Mouse (Mus musculus) midbrain, embryonic 14.5 days (tissue): Measurements from ENCODE around the gene Vamp8. TPM values are rescaled to one million over a fixed set of nuclear protein-coding genes. Genes with fewer than 3 reads are reported as not detected.

Experiments used
- ATAC-seq: fragments of 200-750 bp; cut with Nextera tagmentation; 2 replicates; pipeline ENCODE4 v1.8.0; 2017; ENCODE audit warnings: moderate number of reproducible peaks, moderate library complexity; ENCODE audit not compliant: low FRiP score, low TSS enrichment
- DNase-seq: peaks from one replicate; pipeline ENCODE4 v3.0.0-alpha.2; 2015
- H3K27ac ChIP-seq: fragments of 300-500 bp; sonication (generic); replicated peaks from 2 replicates; pipeline ENCODE4 v1.5.1; 2014; ENCODE audit warnings: mild to moderate bottlenecking, low read depth, low read length, moderate library complexity
- H3K27me3 ChIP-seq: fragments of 300-500 bp; sonication (generic); 2 replicates; pipeline ENCODE4 v1.6.1; 2014; ENCODE audit warnings: low read length, control low read depth, mixed read lengths; ENCODE audit not compliant: control insufficient read depth, insufficient read depth
- H3K36me3 ChIP-seq: fragments of 300-500 bp; sonication (generic); 2 replicates; pipeline ENCODE4 v1.6.1; 2014; ENCODE audit warnings: low read length, control low read depth; ENCODE audit not compliant: control insufficient read depth, insufficient read depth
- H3K4me1 ChIP-seq: fragments of 300-500 bp; sonication (generic); 2 replicates; pipeline ENCODE4 v1.6.1; 2014; ENCODE audit warnings: mild to moderate bottlenecking, antibody characterized with exemption, low read length, control low read depth; ENCODE audit not compliant: control insufficient read depth, insufficient read depth
- H3K4me2 ChIP-seq: fragments of 300-500 bp; sonication (generic); 2 replicates; pipeline ENCODE4 v1.6.1; 2014; ENCODE audit warnings: mild to moderate bottlenecking, low read length, moderate library complexity
- H3K4me3 ChIP-seq: fragments of 300-500 bp; sonication (generic); replicated peaks from 2 replicates; pipeline ENCODE4 v1.5.1; 2014; ENCODE audit warnings: low read depth, low read length
- H3K9ac ChIP-seq: fragments of 300-500 bp; sonication (generic); replicated peaks from 2 replicates; pipeline ENCODE4 v1.6.1; 2014; ENCODE audit warnings: mild to moderate bottlenecking, low read length, moderate library complexity
- H3K9me3 ChIP-seq: fragments of 300-500 bp; sonication (generic); 2 replicates; pipeline ENCODE4 v1.6.1; 2016; ENCODE audit warnings: low read length, control low read depth, mixed read lengths; ENCODE audit not compliant: control insufficient read depth
- WGBS: fragments of 180-500 bp; shearing (Covaris S2); extraction: QIAGEN DNeasy Blood & Tissue Kit; methylation state at CpG from one replicate; pipeline ENCODE4 v1.1.7; 2014; 5-methylcytosine and 5-hydroxymethylcytosine counted together
- polyA plus RNA-seq: library from polyadenylated mRNA; unstranded; fragments of >200 nt; fragmentation: Nextera tagmentation; extraction: Ambion mirVana; gene quantifications from 2 replicates; pipeline ENCODE4 v1.2.1, GENCODE M21; 2014

The Vamp8 gene
- polyA plus RNA-seq, 1 experiment from 2014 or later: 16.9 TPM

DNA sequence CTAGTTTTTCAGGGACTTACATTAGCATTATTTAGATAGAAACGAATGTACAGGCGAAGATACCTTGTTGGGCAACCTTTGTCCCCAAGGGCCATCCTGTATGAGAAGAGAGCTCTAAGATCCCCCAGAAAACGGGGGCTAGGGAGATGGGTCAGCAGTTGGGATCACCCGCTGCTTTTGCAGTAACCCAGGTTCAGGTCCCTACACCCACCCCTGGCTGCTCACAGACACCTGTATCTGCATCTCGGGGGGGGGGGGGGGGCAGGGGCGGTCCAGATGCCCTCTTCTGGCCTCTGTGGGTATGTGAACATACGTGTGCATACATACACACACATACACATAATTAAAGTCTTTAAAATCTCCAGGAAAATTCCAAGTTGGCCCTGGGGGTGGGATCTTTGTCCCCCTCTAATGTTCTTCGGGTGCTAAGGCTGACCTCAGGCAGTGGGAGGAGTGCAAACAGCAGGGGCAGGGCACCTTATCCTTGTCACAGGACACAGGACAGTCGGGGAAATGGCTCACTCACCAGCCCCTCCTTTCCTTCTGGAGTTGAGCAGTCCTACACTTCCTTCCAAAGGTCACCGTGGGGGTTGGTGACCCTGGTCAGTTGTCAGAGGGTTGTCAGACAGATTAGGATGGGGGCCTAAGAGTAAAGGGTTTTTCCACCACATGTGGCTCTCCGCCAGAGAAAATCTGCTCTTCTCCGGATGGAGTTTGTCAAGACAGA lies 455 bp upstream of the Vamp8 start:
- Histone ChIP-seq H3K36me3 (no peaks in the 10 kb centered on the region), H3K4me1 (0 out of 2 replicates have a peak, but pooled peaks cover 9% of the 10 kb centered on the region), H3K27ac (no peak overlapping the region), H3K27me3 (peaks cover 16% of the 10 kb centered on the region; the same call in 1 of the 2 replicates), H3K9me3 (no peaks in the 10 kb centered on the region), H3K4me3 (peak overlapping the region; percentile 25), H3K4me2 (peak overlapping the region; percentile 52), H3K9ac (no peak overlapping the region)
- peak; percentile 13 for DNase-seq
- WGBS: 18% methylated on average over 12 of the region's 12 CpGs
- no peak for ATAC-seq

DNA sequence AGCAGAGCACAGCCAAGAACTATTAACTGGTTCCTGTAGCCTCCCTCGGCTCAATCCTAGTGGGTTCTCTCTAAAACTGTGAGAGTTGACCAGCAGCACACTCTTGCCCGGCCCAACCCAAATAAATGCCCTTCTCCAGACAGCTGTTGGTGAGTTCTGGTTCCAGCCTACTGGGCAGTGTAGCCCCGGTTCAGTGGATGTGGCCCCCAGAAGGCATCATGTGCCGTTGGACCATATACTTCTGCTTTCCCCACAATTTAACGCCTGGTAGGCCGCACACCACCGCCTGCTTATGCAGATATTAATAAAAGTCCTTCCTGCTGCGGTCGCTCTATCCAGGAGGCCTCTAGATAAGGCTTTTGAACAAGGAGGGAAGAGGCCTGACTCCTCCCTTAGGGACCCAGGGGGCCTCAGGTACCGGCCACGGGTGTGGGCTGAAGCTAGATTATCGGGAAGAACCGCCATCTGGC lies 997 bp downstream of the Vamp8 start:
- Histone ChIP-seq H3K27me3 (peaks cover 16% of the 10 kb centered on the region; the same call in 1 of the 2 replicates), H3K4me1 (0 out of 2 replicates have a peak, but pooled peaks cover 9% of the 10 kb centered on the region), H3K9ac (peak overlapping the region; percentile 34; the same call in 1 of the 2 replicates), H3K27ac (no peak overlapping the region), H3K36me3 (no peaks in the 10 kb centered on the region), H3K4me3 (peak overlapping the region; percentile 25; the same call in 1 of the 2 replicates), H3K4me2 (peak overlapping the region; percentile 52), H3K9me3 (no peaks in the 10 kb centered on the region)
- ATAC-seq (no peak), DNase-seq (no peak)
- 39% methylated on average over 13 of the region's 13 CpGs for WGBS

DNA sequence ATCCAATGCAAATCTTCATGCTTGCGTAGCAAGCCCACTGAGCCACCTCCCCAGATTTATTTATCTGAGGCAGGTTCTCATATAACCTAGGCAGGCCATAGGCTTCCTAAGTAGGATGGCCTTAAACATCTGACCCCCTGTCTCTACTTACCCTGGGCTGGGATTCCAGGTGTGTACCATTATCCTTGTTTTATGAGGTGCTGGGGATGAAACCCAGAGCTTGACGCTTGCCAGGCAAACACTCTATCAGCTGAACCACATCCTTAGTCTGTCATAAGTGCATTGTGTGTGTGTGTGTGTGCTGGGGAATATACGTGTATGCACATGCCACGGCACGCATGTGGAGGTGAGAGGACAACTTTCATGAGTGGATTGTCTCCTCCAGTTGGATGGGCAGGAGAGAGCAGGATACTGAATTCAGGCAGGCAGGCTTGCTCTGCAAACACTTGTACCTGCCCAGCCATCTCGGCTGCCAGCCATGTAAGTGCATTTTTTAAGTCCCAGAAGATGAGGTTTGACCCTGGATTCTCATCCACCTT lies 1.6 kb downstream of the Vamp8 start:
- Histone ChIP-seq H3K9me3 (no peaks in the 10 kb centered on the region), H3K4me3 (no peak overlapping the region), H3K36me3 (no peaks in the 10 kb centered on the region), H3K27ac (no peak overlapping the region), H3K9ac (no peak overlapping the region), H3K4me1 (0 out of 2 replicates have a peak, but pooled peaks cover 9% of the 10 kb centered on the region), H3K4me2 (no peak overlapping the region), H3K27me3 (peaks cover 16% of the 10 kb centered on the region; the same call in 1 of the 2 replicates)
- no peak for DNase-seq
- no peak for ATAC-seq
- 91% methylated on average over 6 of the region's 6 CpGs for WGBS

DNA sequence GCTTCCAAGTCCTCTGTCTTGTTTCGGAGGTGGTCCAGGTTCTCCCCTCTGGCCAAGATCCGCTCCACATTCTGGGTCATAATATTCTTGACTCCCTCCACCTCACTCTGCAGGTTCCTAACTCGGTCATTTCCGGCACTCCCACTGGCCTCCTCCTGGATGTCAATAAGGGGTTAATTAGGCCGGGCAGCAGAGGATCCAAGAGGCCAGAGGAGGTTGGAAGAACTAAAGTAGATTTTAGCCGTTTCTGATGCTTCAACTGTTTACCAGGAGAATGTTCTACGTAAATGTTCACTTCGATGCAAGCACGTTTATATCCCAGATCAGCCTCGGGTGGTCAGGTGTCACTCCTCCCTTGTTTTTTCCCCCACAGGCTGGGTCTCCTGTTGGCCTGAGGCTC lies 2.2 kb downstream of the Vamp8 start:
- no peak overlapping the region for H3K9ac ChIP-seq
- H3K4me1 ChIP-seq: 0 out of 2 replicates have a peak, but pooled peaks cover 9% of the 10 kb centered on the region
- DNase-seq (no peak), ATAC-seq (no peak)
- H3K9me3 ChIP-seq: no peaks in the 10 kb centered on the region
- no peaks in the 10 kb centered on the region for H3K36me3 ChIP-seq
- no peak overlapping the region for H3K4me2 ChIP-seq
- H3K27me3 ChIP-seq: peaks cover 16% of the 10 kb centered on the region; the same call in 1 of the 2 replicates
- H3K4me3 ChIP-seq: no peak overlapping the region
- H3K27ac ChIP-seq: no peak overlapping the region
- WGBS: 75% methylated on average over 10 of the region's 10 CpGs

DNA sequence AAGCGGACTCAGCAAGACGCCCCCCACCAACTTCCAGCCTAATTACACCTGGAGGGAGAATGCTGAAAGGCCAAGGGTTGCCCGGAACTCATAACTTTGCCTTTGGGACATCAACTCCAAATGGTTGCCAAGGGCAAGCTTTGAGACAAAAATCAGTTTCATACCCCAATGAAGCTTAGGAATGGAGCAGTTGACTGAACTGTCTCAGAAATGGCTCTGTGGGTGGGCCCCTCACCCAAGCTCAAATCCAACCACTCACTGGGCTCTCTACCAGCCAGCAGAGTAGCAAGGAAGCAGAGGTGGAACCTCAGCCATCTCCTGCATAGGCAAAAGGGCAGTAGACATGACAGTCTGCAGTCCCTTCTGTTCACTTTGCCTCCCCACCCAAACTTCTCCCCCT lies 2.7 kb downstream of the Vamp8 start:
- ATAC-seq (no peak), DNase-seq (no peak)
- Histone ChIP-seq H3K4me1 (0 out of 2 replicates have a peak, but pooled peaks cover 9% of the 10 kb centered on the region), H3K9ac (no peak overlapping the region), H3K4me2 (no peak overlapping the region), H3K27me3 (peaks cover 16% of the 10 kb centered on the region; the same call in 1 of the 2 replicates), H3K36me3 (no peaks in the 10 kb centered on the region), H3K9me3 (no peaks in the 10 kb centered on the region), H3K27ac (no peak overlapping the region), H3K4me3 (no peak overlapping the region)
- 78% methylated on average over 3 of the region's 3 CpGs for WGBS

DNA sequence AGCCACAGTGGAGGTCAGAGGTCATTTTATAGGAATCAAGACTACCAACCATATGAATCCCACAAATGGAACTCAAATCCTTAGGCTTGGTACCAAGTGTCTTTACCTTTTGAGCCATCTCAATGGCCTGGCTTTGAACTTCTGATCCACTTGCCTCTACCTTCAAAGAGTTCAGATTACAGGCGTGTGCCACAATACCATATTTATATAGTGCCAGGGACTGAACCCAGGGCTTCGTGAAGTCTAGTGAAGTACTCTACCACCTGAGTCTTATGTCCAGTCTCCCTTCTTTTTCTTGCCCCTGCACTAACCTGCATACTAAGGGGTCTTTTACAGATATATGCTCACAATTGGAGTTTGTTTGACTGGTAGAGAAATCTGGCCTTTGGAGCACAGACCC lies 3.9 kb downstream of the Vamp8 start:
- Histone ChIP-seq H3K9me3 (no peaks in the 10 kb centered on the region), H3K27ac (no peak overlapping the region), H3K27me3 (peaks cover 16% of the 10 kb centered on the region; the same call in 1 of the 2 replicates), H3K36me3 (no peaks in the 10 kb centered on the region), H3K4me1 (0 out of 2 replicates have a peak, but pooled peaks cover 9% of the 10 kb centered on the region), H3K4me2 (no peak overlapping the region), H3K4me3 (no peak overlapping the region), H3K9ac (no peak overlapping the region)
- DNase-seq (no peak), ATAC-seq (no peak)
- 93% methylated on average over 2 of the region's 2 CpGs for WGBS

DNA sequence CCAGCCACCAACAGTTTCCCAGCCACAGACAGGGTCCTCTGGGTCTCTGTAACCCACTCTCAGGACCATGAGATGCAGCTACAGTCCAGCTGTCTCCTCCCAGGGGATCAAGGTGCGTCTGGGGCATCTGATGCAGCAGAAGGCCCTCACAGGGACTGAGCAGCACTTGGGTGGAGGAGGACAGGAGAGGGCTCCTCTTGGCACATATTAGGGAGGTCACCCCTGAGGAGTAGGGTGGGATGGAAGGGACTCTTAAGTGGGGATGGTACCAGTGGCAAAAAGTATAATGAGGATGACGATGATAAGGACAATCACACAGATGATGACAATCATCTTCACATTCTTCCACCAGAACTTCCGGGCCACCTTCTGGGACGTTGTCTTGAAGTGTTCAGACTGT lies 5.2 kb downstream of the Vamp8 start:
- H3K4me3 ChIP-seq: no peak overlapping the region
- no peaks in the 10 kb centered on the region for H3K9me3 ChIP-seq
- peaks cover 14% of the 10 kb centered on the region; the same call in 1 of the 2 replicates for H3K27me3 ChIP-seq
- no peak for DNase-seq
- WGBS: 91% methylated on average over 4 of the region's 4 CpGs
- 0 out of 2 replicates have a peak, but pooled peaks cover 9% of the 10 kb centered on the region for H3K4me1 ChIP-seq
- H3K9ac ChIP-seq: no peak overlapping the region
- no peak for ATAC-seq
- H3K4me2 ChIP-seq: no peak overlapping the region
- no peaks in the 10 kb centered on the region for H3K36me3 ChIP-seq
- no peak overlapping the region for H3K27ac ChIP-seq

DNA sequence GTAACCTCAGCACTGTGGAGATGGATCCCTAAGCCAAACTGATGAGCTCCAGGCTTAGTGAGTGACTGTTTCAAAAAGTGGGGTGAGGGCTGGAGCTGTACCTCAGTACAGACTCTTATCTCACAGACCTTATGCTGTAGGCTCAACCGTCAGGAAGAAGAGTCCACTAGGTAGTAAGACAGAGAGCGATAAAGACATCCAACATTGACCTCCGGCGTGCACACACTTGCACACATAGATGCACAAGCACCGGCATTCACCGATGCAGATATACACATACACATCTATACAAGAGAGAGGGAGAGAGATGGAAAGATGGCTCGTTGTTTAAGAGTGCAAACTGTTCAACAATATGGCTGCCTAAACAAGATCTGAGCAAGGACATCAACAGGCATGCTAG lies 6.6 kb downstream of the Vamp8 start:
- peaks cover 15% of the 10 kb centered on the region; the same call in 1 of the 2 replicates for H3K27me3 ChIP-seq
- no peaks in the 10 kb centered on the region for H3K36me3 ChIP-seq
- no peak overlapping the region for H3K4me2 ChIP-seq
- no peak for DNase-seq
- WGBS: 96% methylated on average over 7 of the region's 7 CpGs
- no peaks in the 10 kb centered on the region for H3K9me3 ChIP-seq
- no peak overlapping the region for H3K4me3 ChIP-seq
- no peak overlapping the region for H3K9ac ChIP-seq
- H3K27ac ChIP-seq: no peak overlapping the region
- H3K4me1 ChIP-seq: 0 out of 2 replicates have a peak, but pooled peaks cover 5% of the 10 kb centered on the region
- ATAC-seq: no peak
